Mouse (Mus musculus): Measurements from ENCODE around the gene Camk1d. TPM values are rescaled to one million over a fixed set of nuclear protein-coding genes. Genes with fewer than 3 reads are reported as not detected.

The Camk1d gene
- polyA plus RNA-seq, 2 experiments: 0.63 to 0.83 TPM

GRCm38 (mm10) chr2:5676143-5676483 lies 38.2 kb downstream of the Camk1d start:
- Histone ChIP-seq H3K36me3 (replicated peaks; ENCODE audit: control insufficient read depth, insufficient read depth, low read depth) (no peaks in the 10 kb centered on the region), H3K4me1 (replicated peaks; ENCODE audit: control insufficient read depth in 2 of 2, insufficient read depth in 2 of 2, low read length in 1 of 2) (peaks cover 0 to 4% of the 10 kb centered on the region in 2 experiments; a peak in 1 of 4 replicates), H3K9me3 (ENCODE audit: control insufficient read depth, low read length) (no peaks in the 10 kb centered on the region), H3K27ac (no peak overlapping the region), H3K9ac (replicated peaks) (no peak overlapping the region), H3K4me2 (ENCODE audit: low read depth) (no peak overlapping the region), H3K27me3 (ENCODE audit: control insufficient read depth, insufficient read depth, low read length) (no peaks in the 10 kb centered on the region), H3K4me3 (ENCODE audit: insufficient read depth in 1 of 2, low read depth in 2 of 2, low read length in 2 of 2) (no peak overlapping the region)
- no peak for DNase-seq (ENCODE audit: low read depth in 3 of 3, low spot score in 3 of 3)
- TF ChIP-seq CTCF (IDR thresholded peaks at IDR 0.05; ENCODE audit: low read depth) (no peak), EP300 (IDR thresholded peaks at IDR 0.05; ENCODE audit: low read depth) (no peak)
- no peak for ATAC-seq (ENCODE audit: insufficient read depth)
- WGBS (ENCODE audit: insufficient replicate concordance): 42% methylated on average over 9 of the region's 9 CpGs

DNA sequence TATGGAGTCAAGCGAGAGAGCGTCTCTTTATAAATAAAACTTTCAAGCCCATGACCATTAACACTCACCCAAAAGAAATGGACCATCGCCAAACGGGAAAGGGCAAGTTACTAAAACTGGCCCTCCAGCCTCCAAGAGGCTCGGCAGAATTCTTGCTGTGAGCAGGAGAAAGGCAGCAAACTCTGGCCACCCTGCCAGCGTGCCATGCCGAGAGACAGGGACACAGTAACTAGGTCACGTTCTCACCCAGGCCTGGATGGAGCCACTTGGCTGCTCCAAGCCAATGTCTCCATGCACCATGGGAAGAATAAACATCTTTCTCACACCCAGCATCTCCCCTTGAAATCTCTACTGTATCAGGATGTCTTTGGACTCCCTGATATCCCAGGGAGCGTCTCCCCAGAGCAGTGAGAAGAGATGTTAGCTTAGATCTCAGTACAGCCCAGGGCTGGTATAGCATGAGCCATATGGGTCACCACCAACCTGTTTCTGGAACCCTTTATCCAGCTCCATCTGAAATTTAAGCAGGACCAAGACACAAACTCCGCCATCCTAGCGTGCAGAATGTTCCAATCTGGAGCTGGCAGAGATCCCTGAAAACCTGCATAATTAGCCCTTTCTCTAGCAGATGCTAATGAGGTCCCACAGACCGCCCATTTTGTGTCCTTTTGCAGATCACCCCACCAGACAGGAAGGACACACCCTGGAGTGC lies 38.7 kb downstream of the Camk1d start:
- ATAC-seq (ENCODE audit: insufficient read depth): no peak
- no peak for DNase-seq (ENCODE audit: low read depth in 3 of 3, low spot score in 3 of 3)
- H3K4me3 ChIP-seq (ENCODE audit: insufficient read depth in 1 of 2, low read depth in 2 of 2, low read length in 2 of 2): no peak overlapping the region
- TF ChIP-seq CTCF (IDR thresholded peaks at IDR 0.05; ENCODE audit: low read depth) (no peak), EP300 (IDR thresholded peaks at IDR 0.05; ENCODE audit: low read depth) (no peak)
- no peaks in the 10 kb centered on the region for H3K36me3 ChIP-seq (replicated peaks; ENCODE audit: control insufficient read depth, insufficient read depth, low read depth)
- H3K9me3 ChIP-seq (ENCODE audit: control insufficient read depth, low read length): no peaks in the 10 kb centered on the region
- 67% methylated on average over 12 of the region's 12 CpGs for WGBS (ENCODE audit: insufficient replicate concordance)
- H3K9ac ChIP-seq (replicated peaks): no peak overlapping the region
- no peak overlapping the region for H3K27ac ChIP-seq
- no peak overlapping the region for H3K4me2 ChIP-seq (ENCODE audit: low read depth)
- H3K4me1 ChIP-seq (replicated peaks; ENCODE audit: control insufficient read depth in 2 of 2, insufficient read depth in 2 of 2, low read length in 1 of 2): peaks cover 0 to 4% of the 10 kb centered on the region in 2 experiments; a peak in 1 of 4 replicates
- no peaks in the 10 kb centered on the region for H3K27me3 ChIP-seq (ENCODE audit: control insufficient read depth, insufficient read depth, low read length)

DNA sequence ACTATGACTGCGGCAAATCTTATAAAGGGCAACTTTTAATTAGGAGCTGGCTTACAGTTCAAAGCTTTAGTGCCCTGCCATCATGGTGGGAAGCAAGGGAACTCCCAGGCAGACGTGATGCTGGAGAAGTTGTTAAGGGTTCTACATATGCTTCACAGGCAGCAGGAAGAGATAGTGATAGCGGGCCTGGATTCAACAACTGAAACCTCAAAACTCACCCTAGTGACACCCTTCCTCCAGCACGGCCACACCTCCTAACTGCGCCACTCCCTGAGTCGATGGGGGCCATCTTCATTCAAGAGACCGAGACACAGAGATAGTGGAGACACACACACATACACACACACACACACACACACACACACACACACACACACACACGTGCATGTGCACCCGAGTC lies 39.8 kb downstream of the Camk1d start:
- WGBS (ENCODE audit: insufficient replicate concordance): 56% methylated on average over 9 of the region's 9 CpGs
- TF ChIP-seq CTCF (IDR thresholded peaks at IDR 0.05; ENCODE audit: low read depth): no peak
- no peak for TF ChIP-seq EP300 (IDR thresholded peaks at IDR 0.05; ENCODE audit: low read depth)
- no peaks in the 10 kb centered on the region for H3K36me3 ChIP-seq (replicated peaks; ENCODE audit: control insufficient read depth, insufficient read depth, low read depth)
- H3K4me2 ChIP-seq (ENCODE audit: low read depth): no peak overlapping the region
- ATAC-seq (ENCODE audit: insufficient read depth) (no peak), DNase-seq (ENCODE audit: low read depth in 3 of 3, low spot score in 3 of 3) (no peak)
- H3K9me3 ChIP-seq (ENCODE audit: control insufficient read depth, low read length): no peaks in the 10 kb centered on the region
- no peak overlapping the region for H3K27ac ChIP-seq
- no peak overlapping the region for H3K9ac ChIP-seq (replicated peaks)
- H3K4me1 ChIP-seq (replicated peaks; ENCODE audit: control insufficient read depth in 2 of 2, insufficient read depth in 2 of 2, low read length in 1 of 2): peaks cover 0 to 7% of the 10 kb centered on the region in 2 experiments; a peak in 1 of 4 replicates
- no peak overlapping the region for H3K4me3 ChIP-seq (ENCODE audit: insufficient read depth in 1 of 2, low read depth in 2 of 2, low read length in 2 of 2)
- no peaks in the 10 kb centered on the region for H3K27me3 ChIP-seq (ENCODE audit: control insufficient read depth, insufficient read depth, low read length)

GRCm38 (mm10) chr2:5673816-5674215 lies 40.5 kb downstream of the Camk1d start:
- no peak for ATAC-seq (ENCODE audit: insufficient read depth)
- H3K9ac ChIP-seq (replicated peaks): no peak overlapping the region
- 58% methylated on average over 6 of the region's 6 CpGs for WGBS (ENCODE audit: insufficient replicate concordance)

DNA sequence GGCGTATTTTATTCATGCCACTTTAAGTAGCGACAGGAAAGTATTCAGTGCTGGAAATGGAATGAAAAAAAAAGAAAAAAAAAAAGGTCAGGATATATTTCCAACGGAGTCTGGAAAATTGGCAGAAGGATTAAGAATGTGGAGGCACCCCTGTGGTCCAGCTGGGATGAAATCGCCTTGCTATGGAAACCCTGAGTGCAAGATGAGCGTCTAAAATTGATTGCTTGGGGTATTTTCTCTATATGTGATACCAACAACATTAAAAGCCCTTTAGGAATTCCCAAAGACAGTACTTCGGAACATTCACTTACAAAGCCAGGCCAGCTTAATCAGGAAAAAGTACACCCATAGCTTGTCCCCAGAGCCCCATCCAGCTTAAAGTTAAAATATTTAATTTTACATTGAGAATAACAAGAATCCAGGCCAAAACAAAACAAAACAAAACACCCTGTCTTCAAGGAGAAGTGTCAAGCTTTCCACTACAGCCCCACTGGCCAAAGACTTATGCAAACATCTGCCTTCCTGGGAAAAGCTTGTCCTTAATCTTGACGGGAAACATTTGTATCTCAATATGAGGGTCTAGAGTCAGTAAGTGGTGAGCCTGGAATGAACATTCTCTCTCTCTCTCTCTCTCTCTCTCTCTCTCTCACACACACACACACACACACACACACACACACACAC lies 41.3 kb downstream of the Camk1d start:
- H3K9ac ChIP-seq (replicated peaks): no peak overlapping the region
- WGBS (ENCODE audit: insufficient replicate concordance): 56% methylated on average over 7 of the region's 7 CpGs
- H3K4me1 ChIP-seq (replicated peaks; ENCODE audit: control insufficient read depth in 2 of 2, insufficient read depth in 2 of 2, low read length in 1 of 2): peaks cover 0 to 7% of the 10 kb centered on the region in 2 experiments; a peak in 1 of 4 replicates
- DNase-seq (ENCODE audit: low read depth in 3 of 3, low spot score in 3 of 3) (no peak), ATAC-seq (ENCODE audit: insufficient read depth) (no peak)
- H3K27ac ChIP-seq: no peak overlapping the region
- H3K4me2 ChIP-seq (ENCODE audit: low read depth): no peak overlapping the region
- no peaks in the 10 kb centered on the region for H3K27me3 ChIP-seq (ENCODE audit: control insufficient read depth, insufficient read depth, low read length)
- no peaks in the 10 kb centered on the region for H3K36me3 ChIP-seq (replicated peaks; ENCODE audit: control insufficient read depth, insufficient read depth, low read depth)
- no peaks in the 10 kb centered on the region for H3K9me3 ChIP-seq (ENCODE audit: control insufficient read depth, low read length)
- no peak overlapping the region for H3K4me3 ChIP-seq (ENCODE audit: insufficient read depth in 1 of 2, low read depth in 2 of 2, low read length in 2 of 2)
- TF ChIP-seq CTCF (IDR thresholded peaks at IDR 0.05; ENCODE audit: low read depth): no peak
- no peak for TF ChIP-seq EP300 (IDR thresholded peaks at IDR 0.05; ENCODE audit: low read depth)

More at GRCm38 (mm10) chr2:5673816-5674215, 40.5 kb downstream of the Camk1d start:
- H3K9me3 ChIP-seq (ENCODE audit: control insufficient read depth, low read length): no peaks in the 10 kb centered on the region
- peaks cover 0 to 7% of the 10 kb centered on the region in 2 experiments; a peak in 1 of 4 replicates for H3K4me1 ChIP-seq (replicated peaks; ENCODE audit: control insufficient read depth in 2 of 2, insufficient read depth in 2 of 2, low read length in 1 of 2)
- H3K4me2 ChIP-seq (ENCODE audit: low read depth): no peak overlapping the region
- H3K4me3 ChIP-seq (ENCODE audit: insufficient read depth in 1 of 2, low read depth in 2 of 2, low read length in 2 of 2): no peak overlapping the region
- DNase-seq (ENCODE audit: low read depth in 3 of 3, low spot score in 3 of 3): no peak
- no peak overlapping the region for H3K27ac ChIP-seq
- H3K36me3 ChIP-seq (replicated peaks; ENCODE audit: control insufficient read depth, insufficient read depth, low read depth): no peaks in the 10 kb centered on the region
- no peak for TF ChIP-seq CTCF (IDR thresholded peaks at IDR 0.05; ENCODE audit: low read depth)
- no peak for TF ChIP-seq EP300 (IDR thresholded peaks at IDR 0.05; ENCODE audit: low read depth)
- H3K27me3 ChIP-seq (ENCODE audit: control insufficient read depth, insufficient read depth, low read length): no peaks in the 10 kb centered on the region

Measured in liver, embryonic 14.5 days (tissue).